In genomic region chr6:134086351-134086750, GRCm38 (mm10) we compare ENCODE assay signal across 20 mouse cellular contexts. TPM values are rescaled to one million over a fixed set of nuclear protein-coding genes. Genes with fewer than 3 reads are reported as not detected.
A peak's percentile ranks its signal among the peaks of the same experiment; 100 is the strongest.
DNase-seq lines count a peak whose midpoint lies in the region; ATAC-seq and TF ChIP-seq lines count a peak whose summit lies in the region.
"Had no signal": no experiment of that assay in that cellular context is flagged by ENCODE, and none has a peak within 500 bp of the region (broad histone marks: within the 10 kb centered on the region; RNA-seq: fewer than 3 reads in every experiment).

No protein-coding gene starts in this region.

- no peaks in the 10 kb centered on the region for H3K27me3 ChIP-seq in hindbrain, embryonic 10.5 days (ENCODE audit: insufficient read depth, poor library complexity, severe bottlenecking)
- no peaks in the 10 kb centered on the region for H3K27me3 ChIP-seq in hindbrain, embryonic 12.5 days
- no peaks in the 10 kb centered on the region for H3K27me3 ChIP-seq in cerebellum, adult 2 months (ENCODE audit: control insufficient read depth, insufficient read depth, low read length)
- H3K27me3 ChIP-seq: heart, embryonic 15.5 days had no signal

- H3K36me3 ChIP-seq in hindbrain, embryonic 10.5 days, result peaks cover 6% of the 10 kb centered on the region; the same call in 1 of the 2 replicates
- no peaks in the 10 kb centered on the region for H3K36me3 ChIP-seq in hindbrain, embryonic 12.5 days
- H3K36me3 ChIP-seq: heart, embryonic 10.5 days; heart, embryonic 15.5 days had no signal

- H3K27ac ChIP-seq in hindbrain, embryonic 10.5 days, result no peak overlapping the region
- no peak overlapping the region for H3K27ac ChIP-seq in hindbrain, embryonic 12.5 days
- 0 out of 2 replicates have a peak overlapping the region, but pooled peaks have one; percentile 15 for H3K27ac ChIP-seq in embryonic fibroblast, embryonic 13.5 days (ENCODE audit: insufficient read depth, low read length)
- no peak overlapping the region for H3K27ac ChIP-seq in cerebellum, adult 2 months (ENCODE audit: insufficient read depth, low read length)
- H3K27ac ChIP-seq: forebrain, embryonic 10.5 days; heart, embryonic 10.5 days; heart, embryonic 15.5 days had no signal

- ATAC-seq in hindbrain, embryonic 12.5 days (ENCODE audit: low FRiP score), result no peak
- ATAC-seq: forebrain, embryonic 14.5 days; hindbrain, embryonic 16.5 days; inflammation-experienced regulatory T-cells, adult 6 months; intestine, postnatal 0 days had no signal

- H3K9me3 ChIP-seq in hindbrain, embryonic 10.5 days, result no peaks in the 10 kb centered on the region
- no peaks in the 10 kb centered on the region for H3K9me3 ChIP-seq in hindbrain, embryonic 12.5 days (replicated peaks)
- H3K9me3 ChIP-seq: forebrain, embryonic 10.5 days; heart, embryonic 10.5 days; heart, embryonic 15.5 days had no signal

- no peak for TF ChIP-seq POLR2A in embryonic fibroblast, embryonic 13.5 days (IDR thresholded peaks at IDR 0.05; ENCODE audit: low read depth, low read length)
- TF ChIP-seq POLR2A in cerebellum, adult 2 months (IDR thresholded peaks at IDR 0.05; ENCODE audit: borderline replicate concordance, insufficient read depth, low read length), result no peak

- H3K4me2 ChIP-seq in hindbrain, embryonic 12.5 days (replicated peaks), result no peak overlapping the region
- H3K4me2 ChIP-seq: heart, embryonic 15.5 days had no signal

- whole genome bisulfite sequencing in hindbrain, embryonic 10.5 days, result 76% methylated on average over 7 of the region's 7 CpGs
- 72% methylated on average over 7 of the region's 7 CpGs for WGBS in hindbrain, embryonic 12.5 days
- 93% methylated on average over 7 of the region's 7 CpGs for WGBS in cerebellum, adult 2 months

- no peak overlapping the region for H3K4me3 ChIP-seq in hindbrain, embryonic 10.5 days
- H3K4me3 ChIP-seq in hindbrain, embryonic 12.5 days, result no peak overlapping the region
- H3K4me3 ChIP-seq in embryonic fibroblast, embryonic 13.5 days (ENCODE audit: insufficient read depth, low read length), result no peak overlapping the region
- no peak overlapping the region for H3K4me3 ChIP-seq in cerebellum, adult 2 months (replicated peaks; ENCODE audit: insufficient read depth, low read depth, low read length)
- H3K4me3 ChIP-seq: erythroblast, embryonic 14.5 days; forebrain, embryonic 10.5 days; heart, embryonic 10.5 days; heart, embryonic 15.5 days had no signal

- TF ChIP-seq CTCF in embryonic fibroblast, embryonic 13.5 days (IDR thresholded peaks at IDR 0.05; ENCODE audit: borderline replicate concordance, insufficient read depth, low read length), result no peak
- no peak for TF ChIP-seq CTCF in cerebellum, adult 2 months (IDR thresholded peaks at IDR 0.05; ENCODE audit: borderline replicate concordance, insufficient read depth, low read depth, low read length)

- H3K4me1 ChIP-seq in hindbrain, embryonic 10.5 days (replicated peaks), result peaks cover 18% of the 10 kb centered on the region
- H3K4me1 ChIP-seq in hindbrain, embryonic 12.5 days, result peaks cover 13% of the 10 kb centered on the region
- H3K4me1 ChIP-seq in embryonic fibroblast, embryonic 13.5 days (ENCODE audit: control insufficient read depth, insufficient read depth, low read length), result peaks cover 39% of the 10 kb centered on the region
- peaks cover 4% of the 10 kb centered on the region; the same call in 1 of the 2 replicates for H3K4me1 ChIP-seq in cerebellum, adult 2 months (ENCODE audit: control insufficient read depth, insufficient read depth, low read length)

- DNase-seq in hindbrain, embryonic 10.5 days (ENCODE audit: low spot score), result peak; percentile 25
- peak; percentile 5 for DNase-seq in embryo, embryonic 11.5 days (ENCODE audit: low read depth, low spot score)
- peak; percentile 60 for DNase-seq in mesoderm, embryonic 11.5 days (ENCODE audit: low read depth, low spot score)
- DNase-seq in cerebellum, adult 2 months, result no peak
- no peak for DNase-seq in adipocyte (ENCODE audit: low spot score)
- no peak for DNase-seq in gastrocnemius, postnatal 25 days
- DNase-seq: adrenal gland, postnatal 25 days; cerebellum, adult 8-10 months; cerebellum, postnatal 14 days; heart, adult 18-20 months had no signal

- H3K9ac ChIP-seq in hindbrain, embryonic 12.5 days, result no peak overlapping the region
- H3K9ac ChIP-seq: heart, embryonic 15.5 days had no signal

RNA-seq across cellular contexts. Expression of gene Etv6, which starts 50.9 kb away (rescaled TPM):
- 12.1 and 14.6 TPM in 2 replicates for polyA plus RNA-seq in hindbrain, embryonic 10.5 days (2016; fragmentation: Nextera tagmentation; extraction: Ambion mirVana)
- polyA plus RNA-seq in hindbrain, embryonic 12.5 days (2016; fragmentation: Nextera tagmentation; extraction: Ambion mirVana), result 11.7 and 13.1 TPM in 2 replicates
- polyA plus RNA-seq in embryonic fibroblast, embryonic 13.5 days (2011; ENCODE audit: insufficient read length, low read depth, missing spikeins), result 25.8 and 29.5 TPM in 2 replicates
- polyA plus RNA-seq in cerebellum, adult 2 months (2012; rRNA removed), result 8.9 and 9.1 TPM in 2 replicates
- 1 to 10 TPM; 7.5 to 9.4 TPM for total RNA-seq in gastrocnemius, postnatal 25 days (2021)

Comparison
In these comparisons a context has a peak if more than half of its experiments do, and no peak if none do; other contexts are left out.
1. DNase-seq: peak in hindbrain, embryonic 10.5 days (single experiment), embryo, embryonic 11.5 days (single experiment) and mesoderm, embryonic 11.5 days (single experiment); none in cerebellum, adult 2 months (0 of 2), adipocyte (single experiment) and gastrocnemius, postnatal 25 days (single experiment).